Mouse (Mus musculus) right cerebral cortex, postnatal 10 days (tissue): ENCODE data around the gene Nyx.
A peak's percentile ranks its signal among the peaks of the same experiment; 100 is the strongest.
"Not testable (repeated sequence)": the region's sequence is repeated elsewhere in the genome, so short reads cannot be mapped to it uniquely, and the experiment has no call there.

Experiments
- DNase-seq, 2 experiments: peaks; one replicate each; pipeline ENCODE4 v3.0.0; 2021; ENCODE audit warnings: low spot score in 2 of 2

The Nyx gene

GRCm38 (mm10) chrX:13465810-13466209 is at the start of gene Nyx:
Gene Nyx (plus strand): TSS chrX:13466110.
- no peak for DNase-seq

- no peak for DNase-seq
Measured at GRCm38 (mm10) chrX:13422047-13422446, 43.9 kb upstream of the Nyx start.

GRCm38 (mm10) chrX:13431421-13431820 is 34.5 kb upstream of the Nyx start:
- DNase-seq: no peak

- not testable (repeated sequence) for DNase-seq
Measured at GRCm38 (mm10) chrX:13436042-13436441, 29.9 kb upstream of the Nyx start.

- not testable (repeated sequence) for DNase-seq
Measured at GRCm38 (mm10) chrX:13456544-13456943, 9.4 kb upstream of the Nyx start.

GRCm38 (mm10) chrX:13458766-13459165 is 7.1 kb upstream of the Nyx start:
- DNase-seq: no peak

- DNase-seq: peak; percentile 88
Measured at GRCm38 (mm10) chrX:13461266-13462261, 4.3 kb upstream of the Nyx start.

GRCm38 (mm10) chrX:13462982-13463517 is 2.9 kb upstream of the Nyx start:
- no peak for DNase-seq

- no peak for DNase-seq
Measured at GRCm38 (mm10) chrX:13466681-13467080, 771 bp downstream of the Nyx start.

- no peak for DNase-seq
Measured at GRCm38 (mm10) chrX:13467121-13467571, 1.2 kb downstream of the Nyx start.

GRCm38 (mm10) chrX:13469160-13470116 is 3.5 kb downstream of the Nyx start:
- DNase-seq: peak; percentile 62 to 74

GRCm38 (mm10) chrX:13471925-13472324 is 6.0 kb downstream of the Nyx start:
- no peak for DNase-seq

GRCm38 (mm10) chrX:13472751-13473225 is 6.9 kb downstream of the Nyx start:
- no peak for DNase-seq

- DNase-seq: no peak
Measured at GRCm38 (mm10) chrX:13475382-13475781, 9.5 kb downstream of the Nyx start.

GRCm38 (mm10) chrX:13477596-13477995 is 11.7 kb downstream of the Nyx start:
- no peak for DNase-seq

- DNase-seq: no peak
Measured at GRCm38 (mm10) chrX:13478298-13478697, 12.4 kb downstream of the Nyx start.

- no peak for DNase-seq
Measured at GRCm38 (mm10) chrX:13479570-13479969, 13.7 kb downstream of the Nyx start.

GRCm38 (mm10) chrX:13482576-13482975 is 16.7 kb downstream of the Nyx start:
- DNase-seq: no peak

GRCm38 (mm10) chrX:13484447-13484846 is 18.5 kb downstream of the Nyx start:
- no peak for DNase-seq

- no peak for DNase-seq
Measured at GRCm38 (mm10) chrX:13489001-13489400, 23.1 kb downstream of the Nyx start.

- no peak for DNase-seq
Measured at GRCm38 (mm10) chrX:13489761-13490160, 23.9 kb downstream of the Nyx start.

- DNase-seq: no peak
Measured at GRCm38 (mm10) chrX:13490941-13491340, 25.0 kb downstream of the Nyx start.
